Mouse (Mus musculus): Measurements from ENCODE around the gene Sel1l2.
"Not testable (repeated sequence)": the region's sequence is repeated elsewhere in the genome, so short reads cannot be mapped to it uniquely, and the experiment has no call there.

Gene Sel1l2

DNA sequence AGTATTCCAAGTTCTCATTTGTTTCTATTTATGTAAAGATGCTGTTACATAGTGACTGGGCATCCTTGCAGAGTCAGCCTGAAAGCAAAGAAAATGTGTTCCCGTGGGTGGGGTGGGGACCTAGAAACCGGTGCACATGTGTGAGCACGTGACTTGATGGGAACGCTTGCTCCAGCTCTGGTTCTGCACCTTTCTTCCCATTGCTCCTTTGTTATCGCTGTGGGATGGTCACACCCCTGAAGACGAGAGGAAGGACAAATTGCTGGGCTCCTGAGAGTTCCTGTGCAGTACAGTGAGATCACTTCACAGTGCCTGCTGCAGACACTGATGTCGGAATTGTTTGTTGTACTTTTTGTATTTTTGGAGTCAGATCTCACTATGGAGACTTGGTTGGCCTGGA, 185.8 kb downstream of the Sel1l2 start:
- no peak for DNase-seq

DNA sequence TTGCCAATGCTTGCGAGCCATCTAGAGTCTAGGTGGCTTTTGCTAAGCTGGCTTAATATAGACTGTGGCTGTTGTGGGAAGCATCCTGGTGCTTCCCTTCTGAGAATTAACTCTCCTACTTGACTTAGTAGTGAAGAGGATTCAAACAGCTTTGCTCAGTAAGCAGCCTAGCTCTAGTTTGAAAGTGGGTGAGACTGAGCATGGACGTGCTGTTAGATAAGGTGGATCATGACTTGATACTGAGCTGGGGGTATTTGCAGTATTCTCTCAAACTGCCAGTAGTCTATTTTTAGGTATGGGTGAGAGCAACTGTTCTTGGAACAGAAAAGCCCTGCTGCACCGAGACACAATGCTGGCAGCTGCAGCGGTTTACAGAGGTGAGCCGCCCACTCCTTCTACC, 186.9 kb downstream of the Sel1l2 start:
- DNase-seq = no peak

DNA sequence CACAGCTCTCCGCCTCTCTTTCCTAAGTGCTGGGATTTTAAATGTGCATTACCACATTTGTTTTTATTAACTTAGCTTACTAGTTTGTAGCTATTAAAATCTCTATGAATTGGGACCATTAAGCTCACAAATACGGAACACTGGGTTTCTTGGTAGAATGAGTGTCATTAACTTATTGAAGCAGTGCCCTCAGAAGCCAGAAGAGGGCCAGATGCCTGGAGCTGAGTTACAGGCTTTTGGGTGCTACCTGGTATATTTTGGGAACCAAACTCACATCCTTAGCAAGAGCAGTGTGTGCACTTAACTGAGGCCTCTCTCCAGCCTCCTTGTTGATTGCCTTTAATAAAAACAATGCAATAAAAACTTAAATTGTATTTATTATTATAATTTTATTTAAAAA, 188.8 kb downstream of the Sel1l2 start:
- DNase-seq = no peak

DNA sequence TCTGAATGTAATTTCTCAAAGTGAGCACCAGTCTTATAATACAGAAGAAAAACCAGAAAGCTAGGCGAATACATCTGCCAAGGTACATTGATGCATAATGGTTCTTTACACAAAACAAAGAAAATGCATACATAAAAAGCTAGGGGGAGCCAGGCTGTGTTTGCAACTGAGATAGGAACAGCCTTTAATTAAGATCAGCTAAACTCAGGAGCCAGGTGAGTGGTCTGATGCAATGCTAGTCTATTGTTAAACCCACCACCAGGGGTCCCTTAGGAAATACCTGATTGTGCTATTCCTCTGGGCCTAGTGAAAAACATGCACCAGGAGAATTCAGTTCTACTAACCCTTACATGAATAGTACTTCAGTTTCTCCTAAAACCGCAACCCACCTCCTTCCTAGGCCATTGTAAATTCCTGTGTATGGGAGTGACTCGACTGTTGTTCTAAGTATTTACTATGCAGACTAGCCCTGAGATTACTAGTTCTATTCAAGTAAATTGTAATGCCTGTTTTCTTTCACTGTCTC, 203.8 kb downstream of the Sel1l2 start:
- not testable (repeated sequence) for DNase-seq

All from kidney, adult 11 months (tissue).